Mouse (Mus musculus) right cerebral cortex, postnatal 25 days (tissue): Measurements from ENCODE around the gene Fhit.

Experiments used
- DNase-seq: peaks from one replicate; pipeline ENCODE4 v3.0.0; 2022

Fhit gene

DNA sequence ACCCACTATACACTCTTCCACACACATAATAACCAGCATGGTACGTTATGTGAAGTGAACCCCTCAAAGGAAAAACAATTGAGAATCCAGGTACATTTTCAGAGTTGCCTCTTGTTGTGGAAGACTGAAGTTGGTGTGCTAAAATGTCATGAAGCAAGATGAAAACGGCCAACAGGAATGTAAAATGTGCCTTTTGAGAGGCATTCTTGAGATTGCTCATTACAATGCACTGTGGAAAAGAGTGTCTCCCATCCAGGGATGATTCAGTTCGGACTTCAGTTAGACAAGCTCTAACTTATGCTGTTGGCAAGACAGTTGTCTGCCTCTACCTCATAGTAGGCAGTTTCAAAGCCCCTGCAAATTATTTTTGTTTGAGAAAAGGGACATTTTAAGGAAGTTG is 676.0 kb downstream of the Fhit start:
- no peak for DNase-seq

DNA sequence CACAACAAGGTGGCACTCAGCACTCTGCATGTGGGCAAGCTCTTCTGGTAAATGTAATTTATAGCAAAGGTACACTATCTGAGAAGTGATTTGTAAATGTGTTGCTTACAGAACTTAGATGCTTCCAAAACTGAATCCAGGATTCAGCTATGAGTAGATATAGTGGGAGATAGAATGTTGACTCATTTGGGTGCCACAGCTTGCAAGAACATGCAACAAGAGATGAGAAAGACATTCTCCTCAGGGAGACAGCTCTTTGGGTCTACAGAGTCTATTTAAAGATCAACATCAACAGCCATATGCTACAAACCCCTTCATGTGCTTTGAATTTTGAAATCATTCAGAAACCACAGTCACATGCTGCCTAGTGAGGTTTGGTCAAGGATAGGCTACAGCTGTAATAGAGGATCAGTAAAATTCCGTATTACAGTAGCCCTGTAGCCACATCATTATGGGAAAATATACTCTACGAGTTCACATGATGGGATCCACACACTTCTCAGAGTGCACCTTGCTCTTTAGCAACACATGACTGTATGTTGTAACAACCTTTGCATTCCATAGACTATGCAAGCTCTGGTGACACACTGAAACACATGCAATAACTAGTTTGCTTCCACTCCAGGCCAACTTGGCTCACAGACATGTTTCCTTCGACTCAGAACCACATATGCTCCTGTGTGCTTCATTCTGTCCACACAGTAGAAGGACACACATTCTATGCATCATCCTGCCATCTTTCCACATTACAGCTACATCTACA is 678.8 kb downstream of the Fhit start:
- DNase-seq: no peak

GRCm38 (mm10) chr14:10481370-10481769 is 680.5 kb downstream of the Fhit start:
- no peak for DNase-seq

- DNase-seq: no peak
Measured at GRCm38 (mm10) chr14:10480681-10481080, 681.2 kb downstream of the Fhit start.

GRCm38 (mm10) chr14:10453001-10453861 is 708.6 kb downstream of the Fhit start:
- DNase-seq: peak; percentile 11

GRCm38 (mm10) chr14:10452234-10452633 is 709.6 kb downstream of the Fhit start:
- DNase-seq: no peak

DNA sequence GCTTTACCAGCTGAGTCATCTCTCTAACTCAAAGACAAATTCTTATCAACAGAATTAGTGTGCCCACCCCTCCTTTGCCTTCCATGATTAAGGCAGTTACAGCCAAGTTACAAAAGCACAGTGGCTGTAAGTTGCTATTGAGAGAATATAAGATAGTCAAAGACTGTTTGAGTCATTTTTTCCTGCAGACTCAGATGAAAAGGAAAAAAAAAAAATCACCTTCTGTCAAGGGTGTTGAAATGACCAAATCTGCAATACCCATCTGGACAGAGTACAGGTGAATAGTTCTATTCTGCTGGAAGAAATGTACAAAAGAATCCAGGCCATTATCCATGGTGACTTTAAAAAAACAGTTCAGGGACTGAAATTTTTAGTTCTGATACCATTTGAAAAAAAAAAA is 716.5 kb downstream of the Fhit start:
- no peak for DNase-seq

GRCm38 (mm10) chr14:10439007-10439749 is 722.7 kb downstream of the Fhit start:
- no peak for DNase-seq

GRCm38 (mm10) chr14:10436193-10436592 is 725.6 kb downstream of the Fhit start:
- DNase-seq: no peak

- no peak for DNase-seq
Measured at GRCm38 (mm10) chr14:10432502-10432901, 729.3 kb downstream of the Fhit start.

GRCm38 (mm10) chr14:10430396-10431000 is 731.3 kb downstream of the Fhit start:
- no peak for DNase-seq

DNA sequence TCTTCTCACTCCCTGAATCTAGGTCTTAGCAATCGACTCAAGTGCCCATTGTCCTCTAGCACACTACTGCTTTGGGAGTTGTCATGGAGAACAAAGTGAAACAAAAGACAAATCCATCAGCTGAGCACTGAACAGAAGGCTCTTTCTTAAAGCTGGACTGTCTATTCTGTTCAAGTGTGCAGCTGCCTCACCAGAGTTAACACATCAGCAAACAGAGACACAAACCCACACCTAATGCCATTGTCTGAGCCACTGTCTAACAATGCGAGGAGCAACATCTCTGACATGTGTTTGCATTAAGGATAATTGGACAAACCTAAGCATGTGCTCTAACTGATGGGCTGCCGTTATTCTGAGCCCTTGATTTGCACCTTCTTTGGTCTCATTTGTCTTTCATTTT is 738.3 kb downstream of the Fhit start:
- no peak for DNase-seq

- DNase-seq: no peak
Measured at GRCm38 (mm10) chr14:10422261-10422660, 739.6 kb downstream of the Fhit start.

DNA sequence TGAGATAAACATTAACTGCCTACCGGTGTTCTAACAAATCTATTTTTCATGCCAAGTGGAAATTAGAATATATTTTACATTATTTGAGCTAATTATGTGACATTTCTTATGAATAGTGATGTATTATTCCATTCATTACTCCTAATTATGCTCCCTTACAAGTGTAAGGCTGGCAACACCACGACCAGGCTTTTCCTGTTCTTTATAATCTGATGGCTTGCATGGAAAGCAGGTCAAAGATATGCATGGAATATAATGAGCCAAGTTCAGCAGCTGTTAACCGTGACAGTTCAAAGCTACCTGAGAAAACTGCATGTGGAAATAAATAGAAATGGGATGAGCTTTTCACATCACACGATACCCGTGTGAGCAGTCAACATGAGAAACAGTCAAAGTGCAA is 746.8 kb downstream of the Fhit start:
- DNase-seq: no peak

GRCm38 (mm10) chr14:10409306-10409962 is 752.4 kb downstream of the Fhit start:
- no peak for DNase-seq

DNA sequence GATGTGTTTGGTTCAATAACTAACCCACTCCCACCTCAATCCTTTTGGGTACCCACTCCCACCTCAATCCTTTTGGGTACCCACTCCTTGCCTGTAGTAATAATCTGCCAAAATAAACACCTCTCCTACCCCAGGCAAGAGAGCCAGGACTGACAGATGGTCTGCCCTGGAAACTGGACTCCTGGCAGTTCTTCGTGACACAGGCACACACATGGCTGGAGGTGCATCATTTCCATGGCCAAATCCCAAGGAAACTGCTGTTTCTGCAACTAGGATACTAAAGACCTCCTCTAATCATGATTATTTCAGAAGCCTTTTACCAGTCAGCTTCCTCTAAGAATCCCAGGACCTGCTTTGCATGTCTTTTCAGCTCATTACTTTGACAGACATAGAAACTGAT is 756.5 kb downstream of the Fhit start:
- DNase-seq: no peak

DNA sequence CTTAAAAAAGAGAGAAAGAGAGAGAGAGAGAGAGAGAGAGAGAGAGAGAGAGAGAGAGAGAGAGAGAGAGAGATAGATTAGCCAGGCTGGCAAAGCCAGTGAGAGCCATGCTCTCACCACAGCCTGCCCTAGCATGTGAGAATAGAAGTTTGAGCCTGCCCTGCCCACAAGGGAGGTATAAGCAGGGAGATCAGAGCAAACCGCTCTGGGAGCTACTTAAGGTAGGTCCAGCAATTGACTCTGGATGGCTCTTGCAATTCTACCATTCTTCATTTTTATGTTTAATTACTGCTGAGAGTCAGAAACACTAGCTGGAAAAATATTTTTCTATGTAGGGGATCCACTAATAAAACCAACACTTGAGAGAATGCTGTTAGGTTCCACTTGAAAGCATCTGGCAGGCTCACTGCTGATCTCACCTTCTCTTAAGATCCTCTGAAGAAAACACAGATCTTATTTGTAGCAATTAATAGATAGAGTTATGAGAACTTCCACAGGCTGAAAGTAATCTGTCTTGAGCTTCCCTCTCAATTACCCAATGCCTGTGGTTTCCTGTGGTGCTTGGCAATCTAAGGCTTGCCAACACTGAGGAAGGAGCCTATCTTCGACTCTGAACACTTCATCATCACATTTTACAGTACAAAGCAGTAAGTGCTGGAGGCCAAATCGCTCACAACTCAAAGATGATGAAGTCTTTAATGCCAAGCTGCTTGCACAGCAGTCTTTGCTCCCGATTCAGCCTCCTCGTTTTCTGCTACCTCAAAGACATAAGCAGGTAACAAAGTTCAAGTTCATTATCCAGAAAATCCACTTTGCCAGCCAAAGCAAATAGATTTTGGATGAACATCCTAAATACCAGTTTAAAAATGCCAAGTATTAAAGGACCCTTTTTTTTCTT is 793.8 kb downstream of the Fhit start:
- no peak for DNase-seq

DNA sequence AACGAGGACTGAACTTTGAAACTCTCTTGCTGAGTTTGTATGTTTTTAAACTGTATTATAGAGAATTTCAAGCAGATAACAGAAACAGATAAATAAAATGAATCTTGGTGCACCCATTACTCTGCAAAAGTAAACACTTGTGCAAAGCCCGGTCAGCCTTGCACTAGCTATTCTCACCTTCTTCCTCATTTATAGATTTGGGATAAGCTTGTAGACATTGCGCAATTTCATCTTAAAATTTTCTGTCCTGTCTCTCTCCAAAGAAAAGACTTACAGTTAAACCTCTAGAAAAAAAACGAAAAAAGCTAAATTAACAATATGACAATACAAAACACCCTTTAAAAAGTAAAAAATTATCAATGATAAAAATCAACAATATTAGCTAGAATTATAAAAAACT is 795.0 kb downstream of the Fhit start:
- DNase-seq: no peak

GRCm38 (mm10) chr14:10364281-10364680 is 797.6 kb downstream of the Fhit start:
- no peak for DNase-seq

GRCm38 (mm10) chr14:10363306-10363705 is 798.5 kb downstream of the Fhit start:
- no peak for DNase-seq

DNA sequence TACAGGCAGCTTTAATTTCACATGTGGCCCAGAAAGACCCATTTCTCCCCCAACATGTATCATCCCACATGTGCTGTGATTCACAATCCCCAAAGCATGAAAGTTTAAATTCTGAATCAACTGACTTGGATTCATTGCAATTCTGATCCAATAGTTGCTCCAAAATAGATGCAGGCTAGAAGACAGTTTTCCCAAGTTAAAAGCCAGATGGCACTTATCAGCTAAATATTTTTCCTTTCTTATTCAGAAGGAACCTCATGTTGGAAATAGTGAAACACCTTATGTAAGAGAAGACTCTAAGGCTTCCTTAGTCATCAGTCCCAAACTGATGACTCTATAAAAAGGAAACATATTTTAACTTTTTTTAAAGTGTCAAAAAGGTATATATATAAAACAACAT is 815.9 kb downstream of the Fhit start:
- DNase-seq: no peak
